Mouse (Mus musculus) cerebellum, adult 9-10 months (tissue): ENCODE measurements at regions not wholly inside any gene's neighbourhood (a gene's known extent, or its start where the extent isn't known, plus 50 kb on each side); places are given as distances from the start of the nearest gene placed in this dataset.

Experiments
- DNase-seq: peaks from one replicate; pipeline ENCODE4 v3.0.0; 2022

GRCm38 (mm10) chr8:79587258-79587657 lies 52.2 kb upstream of the Otud4 start:
- no peak for DNase-seq

DNA sequence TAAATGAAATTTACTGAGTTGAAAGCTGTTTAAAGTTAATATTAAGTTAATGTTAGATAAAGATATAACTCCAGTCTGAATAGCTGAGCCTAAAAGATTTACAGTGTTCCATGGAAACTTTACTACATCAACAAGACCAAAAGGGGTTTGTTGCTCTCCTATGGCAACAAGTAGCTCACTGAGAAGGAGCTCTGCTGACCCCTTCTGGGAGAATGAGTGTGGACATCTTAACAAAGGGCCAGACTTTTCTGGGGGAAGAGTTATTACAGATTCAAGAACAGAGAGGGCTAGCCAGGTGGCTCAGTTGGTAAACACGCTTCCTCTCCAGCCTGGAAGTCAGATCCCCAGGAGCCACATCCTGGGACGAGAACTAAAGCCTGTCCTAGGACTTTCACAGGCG lies 54.5 kb upstream of the Otud4 start:
- peak; percentile 49 for DNase-seq

DNA sequence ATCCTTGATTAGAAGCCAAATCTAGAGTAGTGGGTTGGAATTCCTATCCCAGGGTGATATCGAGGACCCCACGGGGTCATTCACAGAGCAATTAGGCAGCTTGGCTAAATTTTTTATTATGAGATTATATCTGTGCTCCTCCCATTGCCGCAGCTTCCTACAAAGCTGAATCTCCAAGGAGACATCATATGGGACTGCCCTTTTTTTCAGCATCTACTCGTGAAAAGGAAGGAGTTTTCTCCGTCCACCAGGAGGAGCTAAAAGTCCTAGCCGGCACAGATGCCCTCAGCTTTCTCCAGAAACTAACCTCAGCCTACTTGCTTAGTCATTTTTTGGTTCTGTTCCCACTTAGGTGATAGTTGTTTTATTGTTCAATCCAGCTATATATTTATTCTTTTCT lies 56.1 kb upstream of the Otud4 start:
- no peak for DNase-seq

- no peak for DNase-seq
Observed at GRCm38 (mm10) chr8:79582195-79582594, 57.2 kb upstream of the Otud4 start.

- no peak for DNase-seq
Observed at GRCm38 (mm10) chr8:79576086-79576485, 63.3 kb upstream of the Otud4 start.

GRCm38 (mm10) chr8:79575175-79575734 lies 64.2 kb upstream of the Otud4 start:
- no peak for DNase-seq

DNA sequence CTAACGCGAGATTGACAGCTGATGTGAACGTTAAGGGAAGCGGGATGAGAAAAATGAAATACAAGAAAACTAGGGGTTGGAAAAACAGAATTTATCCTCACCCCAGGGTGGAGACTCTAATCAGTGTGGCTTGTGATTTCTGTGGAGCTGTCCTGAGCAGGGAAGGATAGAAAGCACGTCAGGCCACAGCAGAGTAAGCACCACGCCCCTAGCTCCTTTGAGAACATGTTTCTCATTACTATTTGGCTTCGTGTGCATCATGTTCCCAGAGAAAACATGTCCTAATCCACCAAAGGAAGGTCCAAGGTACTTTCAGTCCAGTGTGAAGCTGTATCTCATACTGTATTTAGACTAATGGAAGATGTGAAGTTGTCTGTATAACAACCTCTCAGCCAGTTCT lies 65.9 kb upstream of the Otud4 start:
- DNase-seq: no peak

- no peak for DNase-seq
Observed at GRCm38 (mm10) chr8:79572526-79572925, 66.9 kb upstream of the Otud4 start.

GRCm38 (mm10) chr8:79563101-79563500 lies 76.3 kb upstream of the Otud4 start:
- DNase-seq: no peak

- no peak for DNase-seq
Observed at GRCm38 (mm10) chr8:79562669-79563068, 76.7 kb upstream of the Otud4 start.

DNA sequence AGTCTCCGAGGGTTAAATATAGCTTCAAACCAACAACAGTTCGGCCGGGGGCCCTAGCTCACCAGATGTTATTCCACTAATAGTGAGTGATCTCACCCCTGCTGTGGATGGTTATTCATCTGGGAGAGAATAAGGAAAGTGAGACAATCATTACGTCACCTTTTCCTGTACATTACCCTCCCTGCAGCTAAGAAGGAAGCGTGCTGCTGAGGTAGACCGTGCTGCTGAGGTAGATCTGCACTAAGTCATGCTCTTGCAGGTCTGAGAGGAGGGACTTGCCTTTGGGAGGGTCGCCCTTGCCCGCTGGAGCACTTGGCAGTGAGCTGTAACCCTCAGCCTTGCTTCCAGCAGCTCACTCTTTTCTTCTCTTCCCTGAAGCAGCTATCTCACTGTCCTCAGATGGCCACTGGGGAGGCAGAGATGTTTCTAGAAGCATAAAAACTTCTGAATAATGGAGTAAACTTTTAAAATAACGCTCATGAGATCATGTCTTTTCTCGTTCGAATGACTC lies 77.3 kb upstream of the Otud4 start:
- no peak for DNase-seq

- no peak for DNase-seq
Observed at GRCm38 (mm10) chr8:79561269-79562063, 78.0 kb upstream of the Otud4 start.

GRCm38 (mm10) chr8:79559516-79559915 lies 79.9 kb upstream of the Otud4 start:
- no peak for DNase-seq

DNA sequence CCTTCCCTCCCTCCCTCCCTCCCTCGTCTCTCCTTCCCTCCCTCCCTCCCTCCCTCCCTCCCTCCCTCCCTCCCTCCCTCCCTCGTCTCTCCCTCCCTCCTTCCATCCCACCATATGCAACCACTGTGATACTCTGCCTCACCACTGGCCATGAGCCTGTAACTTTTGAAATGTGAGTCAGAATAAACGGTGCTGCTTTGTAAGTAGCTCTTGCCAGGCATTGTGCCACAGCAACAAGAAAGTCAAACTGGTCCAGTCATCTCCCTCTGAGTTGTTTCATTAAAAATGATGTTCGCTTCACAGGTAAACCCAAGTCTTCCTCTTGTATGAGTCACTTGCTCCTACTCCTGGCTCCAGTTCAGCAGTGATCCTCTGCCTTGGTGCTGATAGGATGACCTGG lies 85.1 kb upstream of the Otud4 start:
- DNase-seq: no peak

GRCm38 (mm10) chr8:79550151-79550550 lies 89.3 kb upstream of the Otud4 start:
- DNase-seq: no peak

DNA sequence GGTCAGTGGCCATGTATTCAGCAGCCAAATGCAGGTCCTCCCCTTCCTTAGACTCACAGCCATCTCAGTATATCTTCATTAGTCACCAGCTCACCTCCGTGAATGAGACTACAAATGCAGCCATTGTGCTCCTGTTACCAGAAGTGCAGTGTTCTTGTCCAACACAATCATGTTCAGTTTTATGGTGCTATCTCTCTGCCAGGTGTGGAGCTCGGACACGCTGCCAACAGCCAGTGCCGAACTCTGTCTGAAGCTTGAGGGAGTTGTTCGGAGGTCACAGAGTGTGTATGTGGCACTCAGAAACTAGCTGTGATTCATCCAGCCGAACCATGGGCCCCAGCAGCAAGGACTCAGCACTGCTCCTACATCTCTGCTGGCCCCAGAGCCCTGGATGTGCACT lies 91.3 kb upstream of the Otud4 start:
- DNase-seq: no peak

GRCm38 (mm10) chr8:79545866-79546373 lies 93.5 kb upstream of the Otud4 start:
- no peak for DNase-seq

DNA sequence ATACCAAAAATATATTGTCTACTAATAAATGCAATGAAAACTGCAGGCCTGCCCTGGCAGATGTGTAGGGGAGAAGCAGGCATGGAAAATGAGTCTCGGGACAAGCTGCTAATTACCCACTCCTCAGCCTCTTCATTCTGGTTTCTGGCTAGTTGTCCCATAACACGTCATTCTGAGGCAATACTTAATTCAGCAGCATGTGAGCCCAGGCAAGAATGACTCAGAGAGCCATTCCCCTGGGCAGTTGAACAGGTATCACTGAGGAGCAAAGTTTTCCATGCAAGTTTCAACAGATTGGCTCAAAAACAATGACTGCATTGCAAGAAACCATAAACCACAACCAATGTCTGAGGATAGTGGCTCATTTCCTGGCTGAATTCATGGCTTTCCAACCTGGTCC lies 97.0 kb upstream of the Otud4 start:
- no peak for DNase-seq

DNA sequence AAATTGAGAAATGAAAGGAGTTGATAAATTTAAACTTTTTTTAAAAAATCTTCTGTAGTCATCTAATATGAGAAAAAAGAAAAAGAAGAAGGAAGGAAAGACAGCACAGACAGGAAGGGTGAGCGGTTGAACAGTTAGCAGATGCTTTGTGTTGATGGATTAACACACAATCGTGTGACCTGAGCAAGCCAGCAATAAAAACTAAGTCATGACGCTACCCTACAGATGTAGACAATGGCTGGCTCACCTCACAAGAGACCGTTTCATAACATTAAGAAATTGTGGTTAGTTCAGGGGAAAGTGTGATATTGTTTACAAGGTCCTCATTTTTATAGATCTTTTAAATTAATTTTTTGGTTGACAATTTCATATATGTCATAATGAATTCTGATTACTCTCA lies 99.4 kb upstream of the Otud4 start:
- no peak for DNase-seq

DNA sequence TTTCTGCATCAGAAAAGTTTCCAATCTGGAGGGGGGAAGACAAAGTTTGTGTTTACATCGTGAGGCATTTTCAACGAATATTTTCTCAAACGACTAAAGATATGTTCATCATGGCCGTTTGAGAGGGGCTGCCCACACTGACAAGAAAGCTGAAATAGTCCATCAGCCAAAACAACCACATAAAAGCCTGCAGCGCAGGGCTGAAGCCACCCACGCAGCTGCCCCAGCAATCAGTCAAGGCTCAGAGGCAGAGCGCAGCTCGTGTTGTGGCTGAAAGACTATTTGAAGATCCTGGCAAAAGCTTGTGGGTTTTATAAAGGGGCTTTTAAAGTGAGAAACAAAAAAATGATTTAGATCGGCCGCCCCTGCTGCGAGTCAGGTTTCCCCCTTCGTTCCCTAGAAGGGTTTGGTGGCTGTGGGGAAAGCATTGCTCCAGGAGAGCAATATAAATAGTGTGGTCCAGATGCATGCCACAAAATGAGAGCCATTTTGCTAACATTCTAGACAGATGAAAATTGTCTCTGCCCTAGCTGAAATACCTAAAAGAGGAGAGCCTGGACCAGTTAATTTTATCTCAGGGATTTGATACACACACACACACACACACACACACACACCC lies 105.0 kb upstream of the Otud4 start:
- DNase-seq: peak; percentile 3

DNA sequence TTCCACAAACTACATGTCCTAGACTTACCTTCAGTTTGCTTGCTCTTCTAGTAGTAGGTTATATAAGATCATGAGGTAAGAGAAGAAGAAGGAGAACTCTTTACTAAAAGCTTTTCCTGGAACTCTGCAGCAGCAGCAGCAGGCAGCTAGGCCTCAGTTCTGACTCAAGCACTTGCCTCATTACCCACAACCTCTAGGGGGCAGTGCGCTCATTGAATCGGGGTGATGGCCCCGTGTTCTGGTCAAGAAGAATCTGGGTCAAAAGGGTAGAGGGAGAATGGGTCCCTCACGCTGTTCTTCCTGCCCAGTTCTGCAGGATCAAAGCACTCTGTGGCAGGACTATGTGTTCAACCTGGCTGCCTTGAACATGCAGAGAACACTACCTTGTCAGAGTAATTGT lies 109.9 kb upstream of the Otud4 start:
- DNase-seq: no peak

GRCm38 (mm10) chr8:79522040-79522439 lies 117.4 kb upstream of the Otud4 start:
- no peak for DNase-seq

DNA sequence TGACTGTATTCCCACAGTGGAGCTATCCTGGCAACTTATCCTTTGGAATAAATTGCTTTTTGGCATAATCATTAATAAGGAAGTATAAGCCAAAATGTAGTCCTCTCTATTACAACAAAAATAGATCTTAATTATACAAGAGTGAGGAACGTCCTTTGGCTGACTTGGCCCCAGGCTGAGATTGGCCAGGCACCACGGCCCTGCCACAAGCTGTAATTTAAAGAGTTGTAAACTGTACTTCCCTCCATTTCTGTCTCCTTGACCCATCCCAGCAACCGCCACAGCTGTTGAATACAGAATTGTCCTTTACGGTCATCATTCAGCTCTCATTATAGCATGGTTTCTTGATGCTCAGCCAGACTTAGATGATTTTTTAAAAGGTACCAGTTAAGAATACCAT lies 119.6 kb upstream of the Smad1 start:
- no peak for DNase-seq

DNA sequence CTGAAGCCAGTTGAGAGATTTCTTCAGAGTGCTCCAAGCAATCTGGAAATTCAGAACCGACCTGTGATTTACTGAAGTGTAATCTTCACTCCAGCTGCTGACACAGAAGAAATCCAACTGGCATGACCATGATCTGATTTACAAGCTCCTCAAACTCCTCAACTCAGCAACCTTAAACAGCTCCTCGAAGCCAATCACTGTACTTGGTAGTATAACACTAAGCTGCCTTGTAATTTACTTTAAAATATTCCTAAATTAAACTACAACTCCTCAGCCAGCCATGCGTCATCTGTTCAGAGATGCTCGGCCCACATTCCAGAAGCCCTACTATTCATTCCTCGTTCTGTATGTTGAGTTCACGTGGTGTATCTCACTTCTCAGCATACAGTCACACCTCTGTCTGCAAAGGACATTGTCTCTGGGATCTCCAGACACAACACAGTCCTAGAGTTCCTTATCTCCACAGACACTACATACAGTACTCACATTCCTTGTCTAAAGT lies 116.0 kb upstream of the Smad1 start:
- no peak for DNase-seq
